Mouse (Mus musculus) lung, postnatal 0 days (tissue): ENCODE results near the gene Gtf2e1.

Source experiments
- CTCF ChIP-seq: IDR thresholded peaks from 2 replicates; pipeline ENCODE4 v1.5.1; 2016; ENCODE audit warnings: antibody characterized with exemption, mild to moderate bottlenecking
- EP300 ChIP-seq: IDR thresholded peaks from 2 replicates; pipeline ENCODE4 v1.6.1; 2016; ENCODE audit warnings: antibody characterized with exemption, mild to moderate bottlenecking, control low read depth

DNA sequence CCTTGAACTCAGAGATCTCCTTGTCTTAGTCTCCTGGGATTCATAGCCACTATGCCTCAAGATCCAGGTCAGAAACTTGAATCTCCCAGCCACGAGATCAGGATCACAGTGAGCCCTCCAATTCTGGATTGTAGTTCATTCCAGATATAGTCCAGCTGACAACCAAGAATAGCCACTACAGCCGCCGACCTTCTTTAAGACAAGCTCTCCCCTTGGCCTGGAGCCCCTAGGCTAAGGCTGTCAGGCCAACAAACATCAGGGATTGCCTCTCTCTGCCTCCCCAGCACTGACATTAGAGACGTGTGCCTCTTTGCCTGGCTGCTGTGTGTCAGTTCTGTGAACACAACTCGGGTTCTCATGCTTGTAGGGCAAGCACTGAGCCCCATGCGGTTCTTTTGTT lies 1.2 kb upstream of the Gtf2e1 start:
- no peak for TF ChIP-seq CTCF
- TF ChIP-seq EP300: no peak
